ENCODE assay signal across 8 mouse cellular contexts in genomic region chr7:138396863-138397484, GRCm38 (mm10). TPM values are rescaled to one million over a fixed set of nuclear protein-coding genes. Genes with fewer than 3 reads are reported as not detected.
A peak's percentile ranks its signal among the peaks of the same experiment; 100 is the strongest.
DNase-seq lines count a peak whose midpoint lies in the region; ATAC-seq and TF ChIP-seq lines count a peak whose summit lies in the region.

No protein-coding gene starts in this region.

- H3K36me3 ChIP-seq in heart, embryonic 14.5 days (ENCODE audit: control insufficient read depth, insufficient read depth, low read length): no peaks in the 10 kb centered on the region
- H3K36me3 ChIP-seq in kidney, embryonic 16.5 days (ENCODE audit: insufficient read depth, low read length): no peaks in the 10 kb centered on the region
- no peaks in the 10 kb centered on the region for H3K36me3 ChIP-seq in testis, adult 2 months (ENCODE audit: control insufficient read depth, insufficient read depth, low read length)

- no peak overlapping the region for H3K9ac ChIP-seq in heart, embryonic 14.5 days (ENCODE audit: low read length)
- no peak overlapping the region for H3K9ac ChIP-seq in kidney, embryonic 16.5 days (replicated peaks; ENCODE audit: low read length)

- peaks cover 60% of the 10 kb centered on the region for H3K27me3 ChIP-seq in heart, embryonic 14.5 days (ENCODE audit: control insufficient read depth, insufficient read depth, low read length)
- H3K27me3 ChIP-seq in kidney, embryonic 16.5 days (ENCODE audit: insufficient read depth, low read length): peaks cover 46% of the 10 kb centered on the region
- H3K27me3 ChIP-seq in testis, adult 2 months (ENCODE audit: control insufficient read depth, insufficient read depth, low read length): no peaks in the 10 kb centered on the region; the same call in none of the 2 replicates

- H3K9me3 ChIP-seq in heart, embryonic 14.5 days (ENCODE audit: control insufficient read depth, low read length): no peaks in the 10 kb centered on the region
- H3K9me3 ChIP-seq in kidney, embryonic 16.5 days (ENCODE audit: low read length): no peaks in the 10 kb centered on the region

- H3K27ac ChIP-seq in heart, embryonic 14.5 days (replicated peaks in 1 of 2; ENCODE audit: control insufficient read depth in 1 of 2, insufficient read depth in 1 of 2, low read depth in 2 of 2, low read length in 2 of 2): no peak overlapping the region
- H3K27ac ChIP-seq in kidney, embryonic 16.5 days (ENCODE audit: low read length): no peak overlapping the region
- no peak overlapping the region for H3K27ac ChIP-seq in testis, adult 2 months (ENCODE audit: control insufficient read depth, insufficient read depth, low read depth, low read length)

- DNase-seq in ovary, postnatal 10 days (ENCODE audit: low spot score): peak; percentile 46
- DNase-seq in ovary, adult 18-20 months (ENCODE audit: low spot score): no peak
- peak; percentile 56 to 63 for DNase-seq in cerebellum, postnatal 14 days
- peak; percentile 42 for DNase-seq in lung, postnatal 14 days
- no peak for DNase-seq in thymus, postnatal 0 days (ENCODE audit: low spot score)

- H3K4me2 ChIP-seq in heart, embryonic 14.5 days (ENCODE audit: low read length): peak overlapping the region; percentile 75
- peak overlapping the region; percentile 87 for H3K4me2 ChIP-seq in kidney, embryonic 16.5 days (replicated peaks; ENCODE audit: low read depth, low read length)

- H3K4me3 ChIP-seq in heart, embryonic 14.5 days (ENCODE audit: control insufficient read depth in 1 of 2, insufficient read depth in 1 of 2, low read depth in 1 of 2, low read length in 2 of 2): peak overlapping the region; percentile 35 to 42; a peak in 3 of 4 replicates
- H3K4me3 ChIP-seq in kidney, embryonic 16.5 days (ENCODE audit: low read length): peak overlapping the region; percentile 51
- peak overlapping the region; percentile 37; the same call in 1 of the 2 replicates for H3K4me3 ChIP-seq in testis, adult 2 months (ENCODE audit: control insufficient read depth, low read depth, low read length)

- TF ChIP-seq CTCF in testis, adult 2 months (IDR thresholded peaks at IDR 0.05; ENCODE audit: control insufficient read depth, insufficient read depth, insufficient replicate concordance, low read depth, low read length): no peak

- under 1% methylated on average over 40 of the region's 41 CpGs for WGBS in heart, embryonic 14.5 days
- whole genome bisulfite sequencing in kidney, embryonic 16.5 days: under 1% methylated on average over 33 of the region's 41 CpGs

- ATAC-seq in heart, embryonic 14.5 days (ENCODE audit: insufficient number of reproducible peaks, insufficient read depth, low FRiP score, low read depth): no peak
- ATAC-seq in kidney, embryonic 16.5 days (ENCODE audit: low FRiP score, low TSS enrichment): peak; percentile 52; the same call in 1 of the 2 replicates

- H3K4me1 ChIP-seq in heart, embryonic 14.5 days (ENCODE audit: control insufficient read depth in 2 of 2, insufficient read depth in 2 of 2, low read length in 2 of 2): peaks cover 3 to 11% of the 10 kb centered on the region in 2 experiments; a peak in 3 of 4 replicates
- H3K4me1 ChIP-seq in kidney, embryonic 16.5 days (ENCODE audit: insufficient read depth, low read length): peaks cover 11% of the 10 kb centered on the region
- peaks cover 17% of the 10 kb centered on the region for H3K4me1 ChIP-seq in testis, adult 2 months (ENCODE audit: control insufficient read depth, insufficient read depth, low read length)

- TF ChIP-seq POLR2A in testis, adult 2 months (IDR thresholded peaks at IDR 0.05; ENCODE audit: control insufficient read depth, low read depth, low read length): no peak

RNA-seq across cellular contexts. Expression of gene Tcerg1l, which starts 0.6 kb away (rescaled TPM):
- polyA plus RNA-seq in heart, embryonic 14.5 days (2014; fragmentation: Nextera tagmentation; extraction: Ambion mirVana): 0.09 and 0.32 TPM in 2 replicates
- polyA plus RNA-seq in kidney, embryonic 16.5 days (2015; fragmentation: Nextera tagmentation; extraction: Ambion mirVana): 1.2 and 1.8 TPM in 2 replicates
- 1.0 and 1.2 TPM in 2 replicates for polyA plus RNA-seq in testis, adult 2 months (2012; rRNA removed)
- polyA plus RNA-seq in thymus, postnatal 0 days (2015; fragmentation: Nextera tagmentation; extraction: Ambion mirVana): 0.21 and 0.36 TPM in 2 replicates

Comparison
In these comparisons a context has a peak if more than half of its experiments do, and no peak if none do; other contexts are left out.
1. DNase-seq: peak in ovary, postnatal 10 days (single experiment), cerebellum, postnatal 14 days (2 of 2) and lung, postnatal 14 days (single experiment); none in ovary, adult 18-20 months (single experiment) and thymus, postnatal 0 days (single experiment).
2. Peak in every context shown above with its lines, with median percentiles within 50 percentile points of each other: H3K4me3 ChIP-seq.